Mouse (Mus musculus) gastrocnemius, postnatal 14 days (tissue): ENCODE data around the gene Thsd4. TPM values are rescaled to one million over a fixed set of nuclear protein-coding genes. Genes with fewer than 3 reads are reported as not detected.
"Not testable (repeated sequence)": the region's sequence is repeated elsewhere in the genome, so short reads cannot be mapped to it uniquely, and the experiment has no call there.

Experiments
- DNase-seq: peaks from one replicate; pipeline ENCODE4 v3.0.0; 2021; ENCODE audit warnings: mixed read lengths
- intact Hi-C: fragments of 180-260 bp; cut with DNase I; formaldehyde crosslinking; loops from one replicate; pipeline ENCODE4 v1.15.1; 2025; ENCODE audit warnings: low total_unique reads
- total RNA-seq, 2 experiments: library from RNA; stranded (reverse); gene quantifications; 2 replicates each; pipeline ENCODE4 v1.2.3; 2021

The Thsd4 gene
- total RNA-seq, 2 experiments from 2014 or later, result 2.4 to 3.7 TPM

- no peak for DNase-seq
- intact Hi-C loops, result no loop called here
Measured at GRCm38 (mm10) chr9:60283546-60283945, 238.3 kb downstream of the Thsd4 start.

DNA sequence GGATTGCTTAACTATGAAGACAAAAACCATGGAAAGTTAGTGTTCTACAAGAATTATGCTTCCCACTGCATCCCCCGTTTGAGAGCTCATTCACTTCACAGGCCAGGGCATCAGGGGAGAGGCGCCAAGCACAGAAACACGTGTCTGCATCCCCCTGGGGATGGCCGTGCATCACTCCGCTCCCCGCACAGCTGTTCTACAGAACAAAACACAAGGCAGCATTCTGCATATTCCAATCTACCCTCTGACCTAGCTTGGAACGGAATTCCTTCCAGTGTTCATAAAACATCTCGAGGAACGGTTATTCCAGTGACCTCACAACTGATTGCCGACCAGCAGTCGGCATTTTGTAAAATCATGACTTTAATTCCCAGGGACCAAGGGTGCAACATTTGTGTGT lies 240.6 kb downstream of the Thsd4 start:
- peak; percentile 63 for DNase-seq
- intact Hi-C loops, result no loop called here

DNA sequence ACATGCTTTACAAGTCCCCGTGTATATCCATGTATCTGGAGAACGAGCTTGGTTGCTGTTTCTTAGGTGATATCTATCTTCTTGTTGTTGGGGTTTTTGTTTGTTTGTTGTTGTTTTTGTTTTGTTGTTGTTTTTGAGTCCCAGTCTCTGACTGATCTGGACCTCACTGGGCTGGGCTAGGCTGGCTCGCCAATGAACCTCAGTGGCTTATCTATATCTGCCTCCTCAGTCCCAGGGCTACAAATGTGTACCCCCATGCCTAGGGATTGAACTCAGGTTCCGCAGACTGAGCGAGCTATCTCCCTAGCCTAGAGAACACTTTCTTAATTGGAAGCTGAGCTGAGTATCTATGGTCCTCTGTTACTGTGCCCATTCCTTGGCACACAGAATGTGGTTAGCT lies 241.1 kb downstream of the Thsd4 start:
- no peak for DNase-seq
- intact Hi-C loops, result no loop called here

GRCm38 (mm10) chr9:60279556-60279955 lies 242.3 kb downstream of the Thsd4 start:
- intact Hi-C loops, result loop anchor here (10.0 kb wide), 1 partner anchor 245 kb away; the partner anchor contains the start of gene Thsd4

DNA sequence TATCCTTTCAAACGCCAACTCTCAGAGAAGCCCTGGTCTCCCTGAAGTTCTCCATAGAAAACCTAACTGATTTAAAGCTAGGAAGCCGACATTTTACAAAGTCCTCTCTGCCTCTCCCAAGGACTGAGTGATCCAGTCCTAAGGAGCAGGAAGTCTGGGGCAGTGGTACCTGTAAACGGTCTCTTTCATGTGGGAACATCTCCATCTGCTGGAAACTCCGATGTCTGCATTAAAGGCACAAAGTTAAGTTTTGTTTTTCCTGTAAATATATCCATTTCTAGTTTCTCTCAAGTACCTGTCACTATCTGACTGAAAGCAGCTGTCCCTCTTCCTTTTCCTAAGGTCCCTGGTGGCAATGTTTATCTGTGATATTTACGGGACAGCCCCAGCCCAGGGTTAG lies 245.5 kb downstream of the Thsd4 start:
- intact Hi-C loops, result loop anchor here (10.0 kb wide), 1 partner anchor 248 kb away; the partner anchor contains the start of gene Thsd4
- no peak for DNase-seq

More at GRCm38 (mm10) chr9:60279556-60279955, 242.3 kb downstream of the Thsd4 start:
- DNase-seq, result no peak

GRCm38 (mm10) chr9:60275410-60276159 lies 246.3 kb downstream of the Thsd4 start:
- intact Hi-C loops, result loop anchor here (10.0 kb wide), 1 partner anchor 249 kb away; the partner anchor contains the start of gene Thsd4
- no peak for DNase-seq

DNA sequence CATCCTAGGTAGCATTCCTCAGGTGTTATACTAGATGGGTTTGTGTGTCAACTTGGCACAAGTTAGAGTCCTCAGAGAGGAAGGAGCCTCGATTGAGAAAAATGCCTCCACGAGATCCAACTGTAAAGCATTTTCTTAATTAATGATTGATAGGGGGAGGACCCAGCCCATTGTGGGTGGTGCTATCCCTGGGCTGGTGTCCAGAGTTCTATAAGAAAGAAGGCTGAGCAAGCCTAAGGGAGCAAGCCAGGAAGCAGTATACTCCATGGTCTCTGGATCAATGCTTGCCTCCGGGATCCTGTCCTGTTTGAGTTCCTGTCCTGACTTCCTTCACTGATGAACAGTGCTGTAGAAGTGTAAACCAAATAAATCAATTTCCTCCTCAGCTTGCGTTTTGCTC lies 247.3 kb downstream of the Thsd4 start:
- DNase-seq, result no peak
- intact Hi-C loops, result loop anchor here (10.0 kb wide), 1 partner anchor 250 kb away; the partner anchor contains the start of gene Thsd4

DNA sequence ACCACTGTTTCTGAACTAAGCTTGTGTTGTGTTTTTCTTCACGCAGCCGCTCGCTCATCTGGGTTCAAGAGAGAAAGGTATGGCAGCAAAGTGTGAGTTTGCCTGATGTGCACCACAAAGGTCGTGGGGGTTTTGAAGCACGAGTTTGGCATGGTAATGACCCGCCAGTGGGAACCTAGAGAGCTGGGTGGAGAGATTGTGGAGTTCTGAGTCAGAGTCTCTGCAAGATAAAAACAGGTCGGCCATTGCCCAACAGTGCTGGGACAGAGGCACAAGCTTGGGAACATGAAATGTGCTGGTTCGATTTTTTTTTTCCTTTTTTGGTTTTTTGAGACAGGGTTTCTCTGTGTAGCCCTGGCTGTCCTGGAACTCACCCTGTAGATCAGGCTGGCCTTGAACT lies 249.5 kb downstream of the Thsd4 start:
- intact Hi-C loops, result loop anchor here (10.0 kb wide), 1 partner anchor 252 kb away; the partner anchor contains the start of gene Thsd4
- DNase-seq, result not testable (repeated sequence)

- no peak for DNase-seq
- intact Hi-C loops, result loop anchor here (10.0 kb wide), 1 partner anchor 253 kb away; the partner anchor contains the start of gene Thsd4
Measured at GRCm38 (mm10) chr9:60271940-60272339, 249.9 kb downstream of the Thsd4 start.

DNA sequence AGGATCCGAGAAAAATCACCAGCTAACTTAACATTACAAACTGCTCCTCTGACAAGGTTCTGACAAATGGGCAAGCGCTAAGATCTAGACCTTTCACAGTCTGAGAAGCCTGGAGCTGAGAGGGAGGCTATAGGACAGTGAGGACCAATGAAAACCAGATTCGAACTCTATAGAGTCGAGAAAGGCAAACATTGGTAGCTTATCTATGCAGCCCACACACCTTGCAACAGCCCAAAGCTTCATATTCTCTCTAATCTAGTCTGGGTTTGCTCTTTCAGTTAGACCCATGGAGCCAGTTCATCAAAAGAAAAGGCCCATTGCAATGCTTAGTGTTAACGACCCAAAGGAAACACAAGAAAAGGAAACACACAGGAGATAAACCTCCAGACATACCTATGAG lies 252.0 kb downstream of the Thsd4 start:
- no peak for DNase-seq
- intact Hi-C loops, result loop anchor here (10.0 kb wide), 1 partner anchor 255 kb away; the partner anchor contains the start of gene Thsd4

- DNase-seq, result no peak
- intact Hi-C loops, result no loop called here
Measured at GRCm38 (mm10) chr9:60267273-60267626, 254.6 kb downstream of the Thsd4 start.

DNA sequence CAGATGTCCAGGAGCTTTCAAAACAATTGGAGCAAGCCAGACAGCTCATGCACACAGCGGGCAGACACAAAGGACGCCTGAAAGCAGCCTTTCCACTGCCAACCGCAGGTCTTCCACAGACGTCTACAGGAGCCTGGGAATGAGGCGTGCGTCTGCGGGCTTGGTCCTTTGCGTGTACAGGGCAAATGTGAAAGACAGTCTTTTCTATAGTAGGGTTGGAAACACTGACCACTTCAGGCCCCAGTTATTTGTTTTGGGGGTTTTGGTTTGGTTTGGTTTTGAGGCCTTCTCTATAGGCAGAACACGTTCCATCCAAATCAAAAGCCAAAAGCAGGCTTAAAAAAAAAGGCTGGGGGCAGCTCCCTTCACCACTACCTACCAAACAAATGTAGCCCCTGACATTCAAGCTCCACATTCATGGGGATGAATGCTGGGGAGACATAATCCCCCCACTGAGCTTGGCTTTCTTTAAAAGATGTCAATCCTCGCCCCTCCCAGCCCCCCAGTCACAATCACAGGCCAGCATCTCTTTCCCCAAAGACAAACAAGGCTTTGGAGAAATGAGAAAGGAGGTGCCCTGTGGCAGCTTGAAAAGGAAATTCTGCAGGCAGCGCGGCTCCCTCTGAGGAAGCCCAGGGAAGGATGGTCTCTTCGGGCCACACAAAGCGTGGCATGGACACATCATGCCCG lies 255.1 kb downstream of the Thsd4 start:
- intact Hi-C loops, result no loop called here
- DNase-seq, result no peak

DNA sequence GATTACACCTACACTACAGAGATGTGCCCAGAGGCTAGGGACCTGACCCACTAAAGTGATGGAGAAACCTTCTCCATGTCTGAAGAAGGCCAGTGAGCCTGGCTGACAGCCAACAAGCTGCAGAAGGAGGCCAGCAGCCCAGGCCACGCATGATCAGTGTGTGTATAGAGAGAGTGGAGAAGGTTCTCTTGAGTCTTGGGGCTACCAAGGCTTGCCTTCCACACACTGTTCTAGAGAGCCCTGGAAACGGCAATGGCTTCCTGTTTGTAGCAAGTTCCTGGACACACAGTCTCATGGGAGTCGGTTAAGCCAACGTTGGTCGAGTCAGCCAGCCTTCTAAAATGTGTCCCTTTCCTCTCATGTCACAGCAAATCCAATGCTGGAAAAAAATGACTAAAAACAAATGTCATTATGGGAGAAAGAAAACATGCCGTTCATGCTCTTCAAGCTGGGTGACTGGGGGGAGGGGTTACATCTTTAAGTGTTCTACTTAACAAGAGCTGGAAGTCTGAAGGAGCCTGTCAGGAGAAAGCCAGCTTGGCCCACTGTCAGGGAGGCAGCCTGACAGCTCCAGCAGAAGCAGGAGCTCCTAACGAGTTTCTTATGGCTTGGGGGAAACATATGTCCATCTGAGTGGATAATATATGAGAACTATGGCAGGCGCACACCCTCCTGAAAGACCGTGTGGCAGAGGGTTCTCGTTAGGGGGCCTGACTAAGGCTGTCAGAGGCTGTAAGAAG lies 257.1 kb downstream of the Thsd4 start:
- intact Hi-C loops, result no loop called here
- peak; percentile 36 for DNase-seq

- DNase-seq, result no peak
Measured at GRCm38 (mm10) chr9:60262515-60263140, 259.2 kb downstream of the Thsd4 start.

DNA sequence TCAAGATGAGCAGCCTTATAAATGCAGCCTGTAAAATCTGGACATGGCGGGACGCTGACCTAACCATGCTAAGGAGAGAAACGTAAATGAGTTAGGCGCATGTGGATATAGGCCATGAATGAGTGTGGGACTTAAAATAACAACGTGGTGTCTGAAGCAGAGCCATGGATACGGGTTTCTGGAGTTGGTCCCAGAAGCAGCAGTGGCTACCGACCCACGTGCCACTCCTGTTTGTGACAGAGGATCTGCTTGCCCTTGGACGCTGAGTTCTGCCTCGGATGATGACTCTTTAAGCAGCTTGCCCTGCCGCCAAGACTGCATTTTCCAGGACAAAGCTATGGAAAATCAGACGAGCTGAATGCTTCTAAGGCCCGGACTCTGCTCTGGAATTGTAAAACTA lies 262.2 kb downstream of the Thsd4 start:
- intact Hi-C loops, result no loop called here
- DNase-seq, result no peak

More at GRCm38 (mm10) chr9:60262515-60263140, 259.2 kb downstream of the Thsd4 start:
- intact Hi-C loops, result no loop called here

- intact Hi-C loops, result no loop called here
- DNase-seq, result peak; percentile 20
Measured at GRCm38 (mm10) chr9:60251765-60252164, 270.1 kb downstream of the Thsd4 start.

DNA sequence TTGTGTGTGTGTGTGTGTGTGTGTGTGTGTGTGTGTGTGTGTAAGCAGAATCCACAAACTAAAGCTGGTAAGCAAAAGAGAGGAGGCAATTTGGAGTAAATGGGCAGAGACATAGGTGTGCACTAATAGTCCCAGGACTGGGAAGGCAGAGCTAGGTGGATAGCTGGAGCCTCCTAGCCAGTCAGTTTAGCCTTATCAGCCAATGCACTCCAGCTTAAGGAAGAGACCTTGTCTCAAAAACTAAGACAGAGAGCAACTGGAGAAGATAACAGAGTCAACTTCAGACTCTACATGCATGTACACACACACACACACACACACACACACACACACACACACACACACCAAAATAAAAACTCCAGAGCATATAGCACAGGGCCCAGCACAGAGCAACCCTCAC lies 271.4 kb downstream of the Thsd4 start:
- intact Hi-C loops, result no loop called here
- DNase-seq, result no peak

DNA sequence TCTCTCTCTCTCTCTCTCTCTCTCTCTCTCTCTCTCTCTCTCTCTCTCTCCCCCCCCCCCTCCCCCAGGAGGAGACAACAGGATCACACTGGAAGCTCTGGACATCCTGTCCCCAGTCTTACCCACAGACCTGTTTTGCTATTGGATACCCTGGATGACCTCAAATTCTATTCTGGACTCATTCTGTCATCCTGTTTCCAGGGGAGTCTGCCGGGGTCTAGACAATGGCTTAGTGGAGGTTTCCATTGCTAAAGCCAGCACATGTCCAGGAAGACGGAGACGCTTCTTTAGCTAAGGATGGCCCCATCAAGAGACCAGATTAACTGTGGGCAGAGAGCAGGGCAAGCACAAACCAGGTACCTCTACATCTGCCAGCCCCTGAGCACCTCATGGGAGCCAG lies 273.8 kb downstream of the Thsd4 start:
- intact Hi-C loops, result loop anchor here (10.0 kb wide), 2 partner anchors 427 to 497 kb away; no protein-coding TSS in a partner anchor
- DNase-seq, result no peak

DNA sequence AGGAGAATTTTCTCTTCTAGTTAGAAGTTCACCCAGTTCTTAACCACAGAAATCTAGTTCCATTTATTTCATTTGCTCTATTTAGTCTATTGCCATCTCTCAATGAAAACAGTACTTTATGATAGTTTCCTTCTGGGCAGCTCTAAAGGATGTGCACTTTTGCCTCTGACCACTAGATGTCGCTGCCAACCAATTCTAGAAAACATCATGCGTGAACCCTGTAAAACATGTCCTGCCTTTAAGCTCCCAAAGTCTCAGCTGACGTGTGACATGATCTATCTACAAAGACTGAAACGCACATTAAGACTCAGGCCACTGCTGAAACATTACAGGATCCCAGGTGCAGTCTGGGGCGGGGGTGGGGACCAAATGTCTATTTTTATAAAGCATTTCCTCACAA lies 276.9 kb downstream of the Thsd4 start:
- DNase-seq, result peak; percentile 46
- intact Hi-C loops, result loop anchor here (2.0 to 10.0 kb wide), 4 partner anchors 278 to 500 kb away; partner anchors contain the start of gene Thsd4
